Mouse (Mus musculus): ENCODE results near the gene Stx8. TPM values are rescaled to one million over a fixed set of nuclear protein-coding genes. Genes with fewer than 3 reads are reported as not detected.

Stx8 gene
- polyA plus RNA-seq, 1 experiment from 2014 or later: 69.7 TPM

- no peak overlapping the region for H3K4me3 ChIP-seq (replicated peaks; ENCODE audit: low read length)
Observed at GRCm38 (mm10) chr11:68035303-68035891, 69.4 kb downstream of the Stx8 start.

DNA sequence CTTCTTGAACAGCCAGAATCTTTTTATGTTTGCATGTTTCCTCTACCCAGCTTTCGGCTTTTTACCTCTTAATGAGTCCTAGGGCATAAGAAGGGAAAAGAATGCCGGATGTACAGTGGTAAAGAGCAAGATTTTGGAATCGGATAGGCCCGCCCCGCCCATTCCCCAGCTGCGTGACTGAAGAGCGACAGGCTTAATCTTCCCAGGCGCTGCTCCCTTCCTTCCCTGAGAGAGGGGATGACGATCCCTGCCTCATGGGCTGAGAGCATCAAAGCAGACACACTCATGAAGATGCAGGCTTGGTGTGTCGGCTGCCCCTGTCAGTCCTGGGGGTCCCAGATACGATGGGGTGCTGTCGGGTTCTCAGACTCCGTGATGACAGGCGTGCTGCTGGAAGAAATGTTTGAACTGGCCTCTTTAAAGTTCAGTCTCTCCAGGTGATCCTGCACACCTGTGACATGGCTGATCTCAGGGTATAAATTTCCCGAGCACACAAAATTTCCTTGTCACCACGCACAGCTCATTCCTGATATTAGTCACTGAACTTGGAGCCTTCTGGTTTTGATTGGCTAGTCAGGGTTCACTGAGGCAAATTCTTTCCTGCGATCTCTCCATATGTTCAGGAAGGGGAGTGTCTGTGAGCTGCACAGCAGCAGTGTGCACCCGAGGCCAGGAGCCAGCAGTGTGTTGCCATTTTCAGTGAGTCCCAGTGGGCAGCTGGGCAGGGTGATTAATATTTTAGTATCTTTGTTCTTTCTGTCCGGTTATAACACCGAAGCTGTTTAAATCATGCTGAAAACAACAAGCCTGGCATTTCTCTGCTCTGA is 70.4 kb downstream of the Stx8 start:
- no peaks in the 10 kb centered on the region for H3K27me3 ChIP-seq (ENCODE audit: control insufficient read depth, insufficient read depth, low read length)
- no peak overlapping the region for H3K4me3 ChIP-seq (replicated peaks; ENCODE audit: low read length)
- H3K4me2 ChIP-seq (ENCODE audit: low read depth, low read length): no peak overlapping the region
- ATAC-seq (ENCODE audit: insufficient read depth, low FRiP score): no peak
- WGBS: 56% methylated on average over 20 of the region's 20 CpGs
- no peaks in the 10 kb centered on the region for H3K36me3 ChIP-seq (ENCODE audit: control insufficient read depth, insufficient read depth, low read length)
- H3K9me3 ChIP-seq (replicated peaks; ENCODE audit: control insufficient read depth, low read length): no peaks in the 10 kb centered on the region
- peaks cover 7% of the 10 kb centered on the region; the same call in 1 of the 2 replicates for H3K4me1 ChIP-seq (ENCODE audit: control insufficient read depth, insufficient read depth, low read length)
- no peak overlapping the region for H3K9ac ChIP-seq (ENCODE audit: low read length)
- no peak overlapping the region for H3K27ac ChIP-seq (ENCODE audit: low read length)

More at GRCm38 (mm10) chr11:68035303-68035891, 69.4 kb downstream of the Stx8 start:
- ATAC-seq (ENCODE audit: insufficient read depth, low FRiP score): no peak
- no peak overlapping the region for H3K4me2 ChIP-seq (ENCODE audit: low read depth, low read length)
- no peak overlapping the region for H3K27ac ChIP-seq (ENCODE audit: low read length)
- peaks cover 7% of the 10 kb centered on the region; the same call in 1 of the 2 replicates for H3K4me1 ChIP-seq (ENCODE audit: control insufficient read depth, insufficient read depth, low read length)
- WGBS: 81% methylated on average over 4 of the region's 4 CpGs
- no peaks in the 10 kb centered on the region for H3K36me3 ChIP-seq (ENCODE audit: control insufficient read depth, insufficient read depth, low read length)
- H3K9me3 ChIP-seq (replicated peaks; ENCODE audit: control insufficient read depth, low read length): no peaks in the 10 kb centered on the region
- H3K9ac ChIP-seq (ENCODE audit: low read length): no peak overlapping the region
- H3K27me3 ChIP-seq (ENCODE audit: control insufficient read depth, insufficient read depth, low read length): no peaks in the 10 kb centered on the region

GRCm38 (mm10) chr11:68037093-68037492 is 71.1 kb downstream of the Stx8 start:
- no peak overlapping the region for H3K27ac ChIP-seq (ENCODE audit: low read length)
- no peaks in the 10 kb centered on the region for H3K36me3 ChIP-seq (ENCODE audit: control insufficient read depth, insufficient read depth, low read length)
- H3K4me2 ChIP-seq (ENCODE audit: low read depth, low read length): no peak overlapping the region
- no peak overlapping the region for H3K9ac ChIP-seq (ENCODE audit: low read length)
- no peak overlapping the region for H3K4me3 ChIP-seq (replicated peaks; ENCODE audit: low read length)
- H3K9me3 ChIP-seq (replicated peaks; ENCODE audit: control insufficient read depth, low read length): no peaks in the 10 kb centered on the region
- peaks cover 7% of the 10 kb centered on the region; the same call in 1 of the 2 replicates for H3K4me1 ChIP-seq (ENCODE audit: control insufficient read depth, insufficient read depth, low read length)
- no peaks in the 10 kb centered on the region for H3K27me3 ChIP-seq (ENCODE audit: control insufficient read depth, insufficient read depth, low read length)
- no peak for ATAC-seq (ENCODE audit: insufficient read depth, low FRiP score)
- WGBS: 62% methylated on average over 9 of the region's 9 CpGs

- Histone ChIP-seq H3K9me3 (replicated peaks; ENCODE audit: control insufficient read depth, low read length) (no peaks in the 10 kb centered on the region), H3K4me2 (ENCODE audit: low read depth, low read length) (no peak overlapping the region)
- ATAC-seq (ENCODE audit: insufficient read depth, low FRiP score): no peak
Observed at GRCm38 (mm10) chr11:68038101-68038500, 72.1 kb downstream of the Stx8 start.

GRCm38 (mm10) chr11:68044181-68044580 is 78.2 kb downstream of the Stx8 start:
- Histone ChIP-seq H3K4me2 (ENCODE audit: low read depth, low read length) (no peak overlapping the region), H3K9me3 (replicated peaks; ENCODE audit: control insufficient read depth, low read length) (no peaks in the 10 kb centered on the region), H3K4me3 (replicated peaks; ENCODE audit: low read length) (no peak overlapping the region), H3K4me1 (ENCODE audit: control insufficient read depth, insufficient read depth, low read length) (peaks cover 6% of the 10 kb centered on the region; the same call in 1 of the 2 replicates), H3K27me3 (ENCODE audit: control insufficient read depth, insufficient read depth, low read length) (no peaks in the 10 kb centered on the region), H3K9ac (ENCODE audit: low read length) (no peak overlapping the region), H3K36me3 (ENCODE audit: control insufficient read depth, insufficient read depth, low read length) (no peaks in the 10 kb centered on the region), H3K27ac (ENCODE audit: low read length) (no peak overlapping the region)
- WGBS: 33% methylated on average over 11 of the region's 11 CpGs
- no peak for ATAC-seq (ENCODE audit: insufficient read depth, low FRiP score)

More at GRCm38 (mm10) chr11:68038101-68038500, 72.1 kb downstream of the Stx8 start:
- Histone ChIP-seq H3K36me3 (ENCODE audit: control insufficient read depth, insufficient read depth, low read length) (no peaks in the 10 kb centered on the region), H3K9ac (ENCODE audit: low read length) (no peak overlapping the region), H3K27me3 (ENCODE audit: control insufficient read depth, insufficient read depth, low read length) (no peaks in the 10 kb centered on the region), H3K27ac (ENCODE audit: low read length) (no peak overlapping the region), H3K4me1 (ENCODE audit: control insufficient read depth, insufficient read depth, low read length) (peaks cover 7% of the 10 kb centered on the region; the same call in 1 of the 2 replicates), H3K4me3 (replicated peaks; ENCODE audit: low read length) (no peak overlapping the region)
- 76% methylated on average over 2 of the region's 2 CpGs for WGBS

DNA sequence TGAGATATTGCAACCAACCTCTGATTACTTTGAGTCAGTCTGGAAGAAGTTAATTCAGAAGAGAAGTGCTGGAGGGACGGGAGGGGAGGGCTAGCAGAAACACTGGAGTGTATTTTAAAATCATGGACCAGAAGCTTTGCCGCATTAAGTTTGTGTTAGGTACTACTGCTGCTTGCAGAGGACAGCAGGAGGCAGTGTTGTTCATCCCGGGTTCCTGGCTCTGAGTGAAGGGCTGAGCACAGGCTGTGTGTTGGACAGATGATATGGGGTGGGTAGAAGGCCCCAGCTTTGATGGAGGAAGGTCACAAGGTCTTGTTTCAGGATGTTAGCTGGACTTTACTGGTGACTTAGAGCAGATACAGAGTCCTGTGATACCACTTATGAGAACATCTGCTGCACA is 80.9 kb downstream of the Stx8 start:
- ATAC-seq (ENCODE audit: insufficient read depth, low FRiP score): no peak
- no peak overlapping the region for H3K27ac ChIP-seq (ENCODE audit: low read length)
- no peak overlapping the region for H3K4me3 ChIP-seq (replicated peaks; ENCODE audit: low read length)
- WGBS: 56% methylated on average over 3 of the region's 3 CpGs
- no peaks in the 10 kb centered on the region for H3K36me3 ChIP-seq (ENCODE audit: control insufficient read depth, insufficient read depth, low read length)
- H3K27me3 ChIP-seq (ENCODE audit: control insufficient read depth, insufficient read depth, low read length): no peaks in the 10 kb centered on the region
- no peaks in the 10 kb centered on the region for H3K9me3 ChIP-seq (replicated peaks; ENCODE audit: control insufficient read depth, low read length)
- H3K4me2 ChIP-seq (ENCODE audit: low read depth, low read length): no peak overlapping the region
- H3K9ac ChIP-seq (ENCODE audit: low read length): no peak overlapping the region
- H3K4me1 ChIP-seq (ENCODE audit: control insufficient read depth, insufficient read depth, low read length): peaks cover 14% of the 10 kb centered on the region

GRCm38 (mm10) chr11:68049261-68050165 is 83.5 kb downstream of the Stx8 start:
- Histone ChIP-seq H3K9me3 (replicated peaks; ENCODE audit: control insufficient read depth, low read length) (no peaks in the 10 kb centered on the region), H3K27ac (ENCODE audit: low read length) (no peak overlapping the region), H3K9ac (ENCODE audit: low read length) (no peak overlapping the region), H3K36me3 (ENCODE audit: control insufficient read depth, insufficient read depth, low read length) (no peaks in the 10 kb centered on the region), H3K4me3 (replicated peaks; ENCODE audit: low read length) (no peak overlapping the region), H3K27me3 (ENCODE audit: control insufficient read depth, insufficient read depth, low read length) (no peaks in the 10 kb centered on the region), H3K4me2 (ENCODE audit: low read depth, low read length) (no peak overlapping the region), H3K4me1 (ENCODE audit: control insufficient read depth, insufficient read depth, low read length) (peaks cover 10% of the 10 kb centered on the region)
- 55% methylated on average over 17 of the region's 17 CpGs for WGBS
- no peak for ATAC-seq (ENCODE audit: insufficient read depth, low FRiP score)

DNA sequence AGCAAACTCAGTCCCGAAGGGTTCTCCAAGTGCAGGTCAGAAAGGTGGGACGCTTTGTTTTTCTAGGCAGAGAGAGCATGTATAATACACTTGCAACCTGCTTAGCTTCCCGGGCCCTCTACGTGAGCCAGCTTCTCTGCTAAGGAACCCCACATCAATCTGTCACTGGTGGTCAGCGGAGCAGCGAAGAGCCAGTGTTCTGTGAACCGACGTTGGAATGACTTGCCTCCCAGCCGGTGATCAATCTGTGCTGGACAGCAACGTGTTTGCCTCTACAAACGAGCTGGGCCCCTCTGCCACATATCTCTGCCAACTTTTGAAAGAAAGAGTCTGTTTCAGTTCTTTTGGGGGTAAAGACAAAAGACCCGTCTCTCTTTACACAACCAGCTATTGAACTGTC is 84.7 kb downstream of the Stx8 start:
- Histone ChIP-seq H3K4me1 (ENCODE audit: control insufficient read depth, insufficient read depth, low read length) (peaks cover 8% of the 10 kb centered on the region), H3K9me3 (replicated peaks; ENCODE audit: control insufficient read depth, low read length) (no peaks in the 10 kb centered on the region), H3K9ac (ENCODE audit: low read length) (no peak overlapping the region), H3K4me2 (ENCODE audit: low read depth, low read length) (no peak overlapping the region), H3K27me3 (ENCODE audit: control insufficient read depth, insufficient read depth, low read length) (no peaks in the 10 kb centered on the region), H3K27ac (ENCODE audit: low read length) (no peak overlapping the region), H3K4me3 (replicated peaks; ENCODE audit: low read length) (no peak overlapping the region), H3K36me3 (ENCODE audit: control insufficient read depth, insufficient read depth, low read length) (no peaks in the 10 kb centered on the region)
- WGBS: 17% methylated on average over 12 of the region's 12 CpGs
- ATAC-seq (ENCODE audit: insufficient read depth, low FRiP score): no peak

Data from stomach, embryonic 16.5 days (tissue).